Mouse (Mus musculus) hematopoietic stem cell, adult 5-6 weeks (primary cell): ENCODE results near the gene Itgb4. TPM values are rescaled to one million over a fixed set of nuclear protein-coding genes. Genes with fewer than 3 reads are reported as not detected.

Experiments
- ATAC-seq, 2 experiments: fragments of 125-278 bp in 1 of 2; replicated peaks in 1 of 2; 2 replicates each; pipeline ENCODE4 v1.8.0; 2016 to 2017; ENCODE audit warnings: inconsistent platforms in 2 of 2, mild to moderate bottlenecking in 2 of 2, moderate number of reproducible peaks in 2 of 2, low read depth in 1 of 2, moderate TSS enrichment in 1 of 2; ENCODE audit not compliant: low FRiP score in 2 of 2, poor library complexity in 2 of 2, severe bottlenecking in 2 of 2, insufficient read depth in 1 of 2, low TSS enrichment in 1 of 2
- total RNA-seq: library from RNA; stranded (forward); fragments of 172-1452, 232-1000 nt; gene quantifications from 2 replicates; pipeline ENCODE4 v1.2.3, GENCODE M21; 2017

Itgb4 gene
- total RNA-seq, 1 experiment from 2014 or later, result 5.8 TPM

DNA sequence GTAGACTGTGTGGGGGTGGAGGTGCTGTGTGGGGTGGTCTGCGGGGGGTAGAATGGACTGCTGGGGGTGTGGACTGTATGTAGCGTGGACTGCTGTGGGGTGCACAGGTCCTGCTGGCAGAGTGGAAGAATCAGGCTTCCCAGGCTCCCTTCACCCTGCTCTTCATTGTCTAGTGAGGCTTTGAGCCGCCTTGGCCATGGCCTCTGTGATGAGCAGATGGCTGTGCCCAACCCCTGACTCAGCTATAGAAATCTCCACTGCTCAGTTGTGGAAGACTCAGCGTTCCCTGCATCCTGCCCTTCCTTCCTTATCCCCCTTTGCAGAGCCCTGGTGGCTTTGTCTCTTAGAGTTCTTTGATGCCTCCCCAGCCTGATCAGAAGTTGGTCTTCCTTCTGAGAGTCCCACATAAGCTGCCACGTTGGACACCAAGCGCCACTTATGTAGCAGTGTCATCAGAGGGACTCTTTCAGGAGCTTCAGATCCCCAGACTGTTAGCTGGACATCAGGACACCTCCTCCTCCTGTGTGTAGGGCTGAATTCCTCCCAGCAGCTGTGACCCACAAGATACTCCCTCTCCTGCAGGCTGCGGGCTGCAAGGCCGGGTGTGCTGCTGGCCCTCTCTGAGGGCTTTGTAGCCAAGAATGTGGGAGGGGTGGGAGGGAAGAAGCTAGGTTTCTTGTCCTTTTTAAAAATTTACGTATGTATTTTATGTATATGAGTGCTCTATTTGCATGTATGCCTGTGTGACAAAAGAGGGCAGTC, 11.7 kb upstream of the Itgb4 start:
- ATAC-seq, result no peak

DNA sequence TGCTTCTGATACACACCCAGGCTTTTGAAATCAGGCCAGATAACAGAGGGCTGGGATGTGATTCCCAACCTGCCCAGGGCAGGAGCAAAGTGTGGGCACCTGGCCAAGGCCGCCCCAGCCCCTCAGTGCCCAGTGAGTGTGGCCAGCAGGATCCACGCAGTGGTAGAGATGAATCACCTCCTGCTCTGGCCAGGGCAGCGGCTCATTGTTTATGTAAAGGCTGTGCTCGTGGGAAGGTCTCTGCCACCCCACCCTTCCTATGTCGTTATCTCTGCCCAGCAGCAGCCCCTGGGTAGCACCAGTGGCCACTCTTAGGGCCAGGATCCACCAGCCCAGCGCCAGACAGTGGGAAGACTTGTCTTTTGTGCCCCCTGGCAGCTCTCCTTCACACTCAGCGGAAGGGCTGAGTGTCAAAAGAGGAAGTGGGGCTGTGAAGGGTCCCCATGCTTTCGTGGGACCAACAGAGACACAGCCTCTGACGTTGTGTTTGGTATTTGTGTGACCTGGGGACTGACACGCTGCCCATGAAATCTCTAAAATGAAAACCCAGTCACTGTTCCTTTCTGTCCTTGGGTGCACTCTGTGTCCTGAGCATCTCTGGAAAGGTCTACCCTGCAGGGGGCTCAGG, 9.4 kb upstream of the Itgb4 start:
- ATAC-seq, result peak; percentile 46 to 54

DNA sequence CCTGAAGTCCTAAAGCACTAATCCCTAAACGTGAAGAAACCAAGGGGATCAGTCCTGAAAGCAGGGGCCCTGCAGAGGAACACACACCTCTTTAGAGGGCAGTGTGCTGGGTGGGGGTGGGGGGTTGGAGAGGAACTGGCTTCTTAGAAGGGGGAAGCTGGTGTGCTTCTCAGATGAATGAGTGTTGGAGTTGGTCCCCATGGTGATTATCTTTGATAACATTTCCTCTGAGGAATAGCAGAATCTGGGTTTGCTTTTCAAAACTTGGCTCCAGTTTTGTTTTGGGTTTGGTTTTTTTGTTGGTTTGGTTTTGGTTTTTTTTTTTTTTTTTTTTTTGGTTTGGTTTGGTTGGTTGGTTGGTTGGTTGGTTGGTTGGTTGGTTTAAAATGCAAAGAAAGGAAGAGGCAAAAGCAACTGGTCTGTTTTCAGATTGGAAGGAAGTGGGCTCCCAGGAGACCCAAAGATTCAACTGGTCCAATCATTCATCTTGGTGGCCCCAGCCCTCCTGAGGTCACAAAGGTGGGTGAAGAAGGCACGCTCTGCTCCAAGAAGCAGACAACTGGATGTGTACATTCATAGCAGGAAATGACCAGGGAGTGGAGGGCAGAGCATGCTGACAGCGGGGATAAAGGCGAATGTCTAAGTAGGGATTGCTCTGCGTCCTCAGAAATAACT, 5.6 kb upstream of the Itgb4 start:
- ATAC-seq, result peak; percentile 65 to 85

DNA sequence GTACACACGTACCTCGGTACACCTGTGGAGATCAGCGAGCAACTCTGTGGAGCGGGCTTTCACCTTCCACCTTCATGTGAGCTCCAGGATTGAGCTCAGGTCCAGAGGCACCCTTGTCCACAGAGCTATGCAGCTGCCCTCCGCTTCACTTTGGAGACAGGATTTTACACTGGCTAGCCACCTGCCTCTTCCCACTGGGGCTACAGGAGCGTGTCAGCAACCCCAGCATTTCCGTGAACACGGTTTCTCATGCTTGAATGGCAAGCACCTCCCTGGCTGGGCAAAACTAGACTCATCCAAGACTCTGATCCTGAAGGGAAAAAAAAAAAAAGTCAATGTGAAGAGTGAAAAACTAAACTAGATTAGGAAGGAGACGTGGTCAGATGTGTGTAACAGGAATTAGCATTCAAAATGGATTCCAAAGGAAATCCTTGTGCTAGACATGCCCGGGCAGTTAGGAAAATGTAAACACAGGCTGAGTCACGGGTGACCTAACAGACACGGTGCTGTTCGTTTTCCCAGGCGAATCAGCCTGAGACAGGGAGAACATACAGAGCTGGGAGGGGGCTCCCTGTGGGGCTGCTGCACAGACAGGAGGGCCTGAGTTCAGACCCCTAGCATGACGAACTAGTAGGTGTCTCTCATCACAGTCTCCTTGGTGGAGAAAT, 4.4 kb upstream of the Itgb4 start:
- no peak for ATAC-seq

DNA sequence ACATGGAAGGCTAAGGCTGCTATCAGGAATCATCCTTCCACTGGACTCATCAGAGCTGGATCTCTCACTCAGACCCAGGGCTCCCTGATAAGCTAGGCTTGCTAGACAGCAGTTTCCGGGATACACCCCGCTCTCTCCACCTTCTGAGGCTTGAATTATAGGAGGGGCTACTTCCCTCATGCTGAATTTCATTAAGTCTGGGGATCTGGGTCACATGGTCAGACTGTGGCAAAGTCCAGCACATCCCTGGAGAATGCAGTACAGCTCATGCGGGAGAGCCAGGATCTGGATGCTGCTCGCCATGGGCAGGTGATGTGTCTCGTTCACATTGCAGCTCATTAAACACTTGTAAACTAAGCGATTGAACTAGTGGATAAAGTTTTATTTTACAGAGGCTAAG, 3.5 kb upstream of the Itgb4 start:
- no peak for ATAC-seq

DNA sequence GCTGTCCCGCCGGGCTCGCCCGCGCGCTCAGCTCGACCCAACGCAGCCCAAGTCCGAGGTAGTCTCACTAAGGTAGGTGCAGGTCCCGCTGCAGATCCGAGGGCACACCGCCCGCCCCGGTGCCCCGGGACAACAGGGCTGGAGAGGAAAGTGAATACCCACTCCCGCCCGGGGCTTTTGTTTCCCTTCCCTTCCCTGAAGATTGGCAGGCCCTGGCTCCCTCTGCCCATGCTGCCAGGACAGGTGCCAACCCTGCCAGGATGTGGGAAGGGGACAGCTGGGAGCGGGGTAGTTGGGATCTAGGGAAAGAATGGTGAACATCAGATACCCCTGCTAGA, 543 bp downstream of the Itgb4 start:
- no peak for ATAC-seq

DNA sequence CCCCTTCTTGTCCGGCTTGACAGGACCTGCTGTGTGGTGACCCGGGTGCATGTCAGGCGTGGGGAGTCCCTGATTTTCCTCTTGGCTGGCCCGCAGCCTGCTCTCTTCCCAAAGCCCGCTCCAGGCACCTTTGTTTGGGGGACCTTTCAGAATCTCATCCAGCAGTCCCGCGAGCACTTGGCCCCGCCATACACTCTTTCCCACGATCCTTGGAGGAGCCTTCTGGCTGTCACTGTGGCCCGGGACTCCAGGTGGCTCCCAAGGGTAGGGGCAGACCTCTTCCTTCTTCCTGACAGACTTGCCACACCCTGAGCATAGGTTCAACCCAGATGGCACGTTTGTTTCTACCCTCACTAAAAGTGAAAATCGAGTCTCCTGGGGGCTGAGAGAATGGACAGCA, 1.0 kb downstream of the Itgb4 start:
- ATAC-seq, result no peak

DNA sequence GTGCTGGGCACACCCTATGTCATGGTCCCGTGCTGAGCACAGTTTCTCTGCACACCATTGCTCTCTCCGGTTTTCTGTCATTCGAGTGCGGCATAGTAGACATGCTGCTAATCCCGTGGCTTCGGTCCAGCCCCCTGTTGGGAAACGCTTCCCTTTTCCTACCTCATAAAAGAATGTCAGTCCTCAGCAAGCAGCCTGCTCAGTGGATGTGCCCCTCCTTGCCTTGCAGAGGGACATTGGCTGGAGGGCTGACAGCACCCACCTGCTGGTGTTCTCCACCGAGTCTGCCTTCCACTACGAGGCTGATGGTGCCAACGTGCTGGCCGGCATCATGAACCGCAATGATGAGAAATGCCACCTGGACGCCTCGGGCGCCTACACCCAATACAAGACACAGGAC, 8.0 kb downstream of the Itgb4 start:
- no peak for ATAC-seq

DNA sequence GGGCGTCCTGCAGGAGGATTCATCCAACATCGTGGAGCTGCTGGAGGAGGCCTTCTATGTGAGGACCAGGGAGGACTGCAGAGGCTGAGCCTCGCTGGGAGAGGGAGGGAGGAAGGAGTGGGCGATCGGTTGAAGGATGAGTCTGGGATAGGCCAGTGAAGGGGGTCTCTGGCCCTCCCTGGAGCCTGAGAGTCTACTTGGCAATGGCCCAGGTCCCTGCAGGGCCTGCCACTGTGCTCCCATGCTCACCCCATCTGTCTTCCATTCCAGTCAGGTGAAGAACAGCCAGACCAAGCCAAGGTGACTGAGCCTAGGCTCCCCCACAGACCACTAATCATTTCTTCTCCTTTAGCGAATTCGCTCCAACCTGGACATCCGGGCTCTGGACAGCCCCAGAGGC, 8.8 kb downstream of the Itgb4 start:
- no peak for ATAC-seq

DNA sequence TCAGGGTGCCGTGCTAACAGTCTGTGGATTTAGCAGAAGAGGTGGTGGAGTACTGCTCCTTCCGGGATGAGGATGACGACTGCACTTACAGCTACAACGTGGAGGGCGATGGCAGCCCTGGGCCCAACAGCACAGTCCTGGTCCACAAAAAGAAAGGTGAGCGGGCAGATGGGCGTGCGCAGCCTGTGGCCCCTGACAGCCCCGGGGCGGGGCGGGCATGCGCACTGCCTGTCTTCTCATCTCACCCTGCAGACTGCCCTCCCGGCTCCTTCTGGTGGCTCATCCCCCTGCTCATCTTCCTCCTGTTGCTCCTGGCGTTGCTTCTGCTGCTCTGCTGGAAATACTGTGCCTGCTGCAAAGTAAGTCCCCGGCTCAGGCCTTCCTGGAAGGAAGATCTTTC, 15.2 kb downstream of the Itgb4 start:
- no peak for ATAC-seq

DNA sequence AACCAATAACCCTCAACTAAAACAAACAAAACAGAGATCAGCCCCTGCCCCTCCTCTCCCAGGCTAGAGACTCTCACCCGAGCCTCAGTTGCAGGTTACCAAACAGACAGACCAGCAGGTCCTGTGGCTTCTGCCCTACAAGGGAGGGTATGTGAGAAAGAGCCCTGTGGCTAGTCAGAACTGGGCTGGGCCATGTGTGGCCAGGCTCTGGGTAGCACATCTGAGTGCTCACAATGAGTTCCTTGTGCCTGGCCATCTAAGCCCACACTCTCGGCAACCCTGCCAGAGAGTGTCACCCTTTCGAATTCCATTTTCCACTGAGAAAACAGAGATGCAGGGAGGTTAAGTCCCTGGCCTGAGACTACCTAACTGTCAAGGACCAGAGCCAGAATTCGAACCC, 17.6 kb downstream of the Itgb4 start:
- no peak for ATAC-seq

DNA sequence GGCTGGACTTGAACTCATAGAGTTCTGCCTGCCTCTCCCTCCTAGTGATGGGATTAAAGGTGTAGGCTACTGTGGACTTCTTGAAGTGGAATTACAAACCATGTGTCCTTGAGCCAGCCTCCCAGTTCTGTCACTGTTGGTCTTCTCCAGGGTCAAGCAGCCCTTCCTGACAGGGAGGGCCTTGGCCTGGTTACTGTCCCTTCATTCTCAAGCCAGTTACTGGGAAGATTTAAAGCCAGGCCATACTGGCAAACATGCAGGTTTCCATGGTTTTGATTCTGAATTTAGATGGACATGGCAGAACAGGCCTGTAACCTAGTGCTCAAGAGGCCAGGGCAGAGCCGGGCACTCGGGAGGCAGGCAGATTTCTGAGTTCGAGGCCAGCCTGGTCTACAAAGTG, 20.7 kb downstream of the Itgb4 start:
- no peak for ATAC-seq

DNA sequence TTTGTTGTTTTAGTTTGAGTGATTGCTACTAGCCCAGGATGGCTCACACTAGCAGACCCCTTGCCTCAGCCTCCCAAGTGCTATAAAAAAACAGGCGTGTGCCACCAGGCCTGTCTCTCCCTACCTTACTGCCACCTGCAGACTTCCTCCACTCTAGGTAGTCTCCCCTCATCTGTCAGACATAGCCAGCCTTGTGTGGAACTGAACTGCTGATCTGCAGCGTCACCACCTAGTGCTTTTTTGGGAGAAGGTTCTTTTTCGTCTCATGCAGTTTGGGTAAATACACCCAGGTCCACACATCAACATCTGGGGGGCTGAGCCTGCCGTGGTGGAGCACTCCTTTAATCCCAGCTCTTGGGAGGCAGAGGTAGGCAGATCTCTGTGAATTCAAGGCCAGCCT, 22.5 kb downstream of the Itgb4 start:
- ATAC-seq, result no peak

DNA sequence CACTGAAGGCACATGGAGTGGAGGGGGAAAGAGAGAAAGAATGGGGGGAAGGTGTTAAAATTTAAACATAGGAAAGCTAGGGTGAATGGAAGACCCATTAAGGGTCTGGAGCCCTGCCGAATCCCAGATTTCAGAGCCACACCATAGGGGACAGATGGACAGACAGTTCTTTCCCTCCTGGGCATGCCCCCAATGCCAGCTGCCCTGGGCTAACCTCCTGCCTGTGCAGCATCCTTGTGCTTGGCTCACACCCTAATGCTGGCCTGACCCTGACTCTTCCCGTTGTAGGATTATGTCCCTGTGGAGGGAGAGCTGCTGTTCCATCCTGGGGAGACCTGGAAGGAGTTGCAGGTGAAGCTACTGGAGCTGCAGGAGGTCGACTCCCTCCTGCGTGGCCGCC, 23.2 kb downstream of the Itgb4 start:
- ATAC-seq, result no peak

DNA sequence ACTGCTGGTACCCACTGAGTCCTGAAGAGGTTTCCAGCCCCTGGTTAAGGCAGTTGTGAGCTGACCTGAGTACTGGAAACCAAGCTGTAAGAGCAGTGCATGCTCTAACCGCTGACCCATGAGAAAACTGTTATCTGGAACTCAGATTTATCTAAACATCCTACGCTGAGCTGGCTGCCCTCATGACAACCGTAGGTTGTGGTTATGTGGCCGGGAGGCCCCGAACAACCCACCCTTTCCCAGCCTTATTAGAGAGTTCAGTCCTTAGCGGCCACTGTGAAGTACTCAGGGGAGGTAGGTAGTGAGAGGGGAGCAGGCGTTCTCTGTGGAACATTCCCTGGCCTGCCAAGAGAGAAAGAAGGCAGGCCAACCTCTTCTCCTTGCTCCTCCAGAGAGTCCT, 24.5 kb downstream of the Itgb4 start:
- ATAC-seq, result no peak; a peak in 1 of 4 replicates

DNA sequence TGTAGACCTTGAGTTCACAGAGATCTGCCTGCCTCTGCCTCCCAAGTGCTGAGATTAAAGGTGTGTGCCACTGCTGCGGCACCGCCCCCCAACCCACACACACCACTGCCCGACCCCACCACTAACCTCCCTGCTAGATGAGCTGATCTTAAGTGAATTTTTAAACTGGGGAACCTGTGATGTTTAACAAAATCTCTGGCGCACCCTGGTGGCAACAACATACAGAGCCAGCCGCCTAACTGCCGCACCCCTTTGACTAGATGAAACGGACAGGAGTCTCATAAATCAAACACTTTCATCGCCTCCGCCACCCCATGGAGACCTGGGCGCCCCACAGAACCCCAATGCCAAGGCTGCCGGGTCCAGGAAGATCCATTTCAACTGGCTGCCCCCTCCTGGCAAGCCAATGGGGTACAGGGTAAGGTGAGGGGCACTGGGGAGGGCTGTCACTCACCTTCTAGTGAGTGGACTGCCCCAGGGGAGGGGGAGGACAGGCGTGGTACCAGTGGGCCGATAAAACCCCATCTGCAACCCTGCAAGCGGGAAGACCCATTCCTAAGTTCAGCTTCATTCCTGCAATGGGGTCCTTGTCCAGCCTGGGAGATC, 25.1 kb downstream of the Itgb4 start:
- peak; percentile 28 to 69; a peak in 3 of 4 replicates for ATAC-seq

DNA sequence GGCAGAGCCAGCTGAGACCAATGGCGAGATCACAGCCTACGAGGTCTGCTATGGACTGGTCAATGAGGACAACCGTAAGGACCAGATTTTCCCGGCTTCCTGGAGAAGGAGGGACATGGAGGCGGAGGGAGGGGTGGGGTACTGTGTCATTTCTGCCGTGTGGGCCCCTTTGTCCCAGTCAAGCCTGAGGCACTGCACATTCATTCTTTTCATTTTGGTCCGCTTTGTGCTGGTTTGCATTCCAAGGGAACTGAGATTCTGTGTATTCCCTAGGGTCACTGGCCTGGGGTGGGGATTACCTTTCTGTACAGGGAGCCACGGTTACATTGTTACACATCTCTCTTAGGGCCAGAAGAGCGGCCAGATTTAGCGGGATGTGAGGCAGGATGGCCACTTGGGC, 26.1 kb downstream of the Itgb4 start:
- ATAC-seq, result no peak

DNA sequence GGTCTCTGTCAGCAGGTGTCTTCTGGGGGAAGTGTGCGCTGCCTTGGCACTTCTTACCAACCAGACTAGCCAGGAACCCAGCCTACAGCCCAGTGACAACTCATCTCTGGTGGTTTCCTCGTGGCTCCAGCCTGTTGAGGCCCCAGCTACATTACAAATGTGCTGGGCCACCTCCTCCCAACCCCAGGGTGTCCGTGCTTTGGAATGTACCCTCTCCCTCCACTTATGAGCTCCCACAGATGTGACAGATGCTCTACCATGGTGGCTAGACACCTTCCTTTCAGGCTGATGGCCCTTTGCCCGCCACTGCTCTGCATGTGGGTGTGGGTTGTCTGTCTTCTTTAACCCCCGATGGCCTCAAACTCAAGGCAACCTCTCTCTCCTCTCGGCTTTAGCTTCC, 27.2 kb downstream of the Itgb4 start:
- no peak for ATAC-seq
